Mouse (Mus musculus) liver, embryonic 16.5 days (tissue): Measurements from ENCODE around the gene Gon7. TPM values are rescaled to one million over a fixed set of nuclear protein-coding genes. Genes with fewer than 3 reads are reported as not detected.
A peak's percentile ranks its signal among the peaks of the same experiment; 100 is the strongest.

Experiments
- ATAC-seq: fragments of 200-750 bp; cut with Nextera tagmentation; 2 replicates; pipeline ENCODE4 v1.8.0; 2017; ENCODE audit warnings: low read depth, mild to moderate bottlenecking, moderate number of reproducible peaks, moderate library complexity
- H3K27ac ChIP-seq: fragments of 300-500 bp; sonication (generic); 2 replicates; pipeline ENCODE4 v1.5.1; 2014; ENCODE audit warnings: mild to moderate bottlenecking, low read length
- H3K27me3 ChIP-seq: fragments of 300-500 bp; sonication (generic); 2 replicates; pipeline ENCODE4 v1.6.1; 2014; ENCODE audit warnings: low read depth, low read length, mixed read lengths; ENCODE audit not compliant: control insufficient read depth, insufficient read depth
- H3K36me3 ChIP-seq: fragments of 300-500 bp; sonication (generic); 2 replicates; pipeline ENCODE4 v1.6.1; 2014; ENCODE audit warnings: mild to moderate bottlenecking; ENCODE audit not compliant: control insufficient read depth, insufficient read depth
- H3K4me1 ChIP-seq: fragments of 300-500 bp; sonication (generic); 2 replicates; pipeline ENCODE4 v1.6.1; 2014; ENCODE audit warnings: low read depth, low read length, mixed read lengths; ENCODE audit not compliant: control insufficient read depth
- H3K4me2 ChIP-seq: fragments of 300-500 bp; sonication (generic); 2 replicates; pipeline ENCODE4 v1.6.1; 2014; ENCODE audit warnings: low read depth, low read length, mixed read lengths
- H3K4me3 ChIP-seq: fragments of 300-500 bp; sonication (generic); 2 replicates; pipeline ENCODE4 v1.5.1; 2014; ENCODE audit warnings: low read depth, mild to moderate bottlenecking, low read length
- H3K9ac ChIP-seq: fragments of 300-500 bp; sonication (generic); 2 replicates; pipeline ENCODE4 v1.6.1; 2014; ENCODE audit warnings: low read depth, low read length
- H3K9me3 ChIP-seq: fragments of 300-500 bp; sonication (generic); replicated peaks from 2 replicates; pipeline ENCODE4 v1.6.1; 2016; ENCODE audit warnings: low read length; ENCODE audit not compliant: control insufficient read depth
- WGBS: fragments of 180-500 bp; shearing (Covaris S2); extraction: QIAGEN DNeasy Blood & Tissue Kit; methylation state at CpG from one replicate; pipeline ENCODE4 v1.1.7; 2014; ENCODE audit not compliant: insufficient replicate concordance; 5-methylcytosine and 5-hydroxymethylcytosine counted together
- polyA plus RNA-seq: library from polyadenylated mRNA; unstranded; fragments of >200 nt; fragmentation: Nextera tagmentation; extraction: Ambion mirVana; gene quantifications from 2 replicates; pipeline ENCODE4 v1.2.1, GENCODE M21; 2015

Gon7 gene
- 10.1 and 13.0 TPM in 2 replicates for polyA plus RNA-seq

DNA sequence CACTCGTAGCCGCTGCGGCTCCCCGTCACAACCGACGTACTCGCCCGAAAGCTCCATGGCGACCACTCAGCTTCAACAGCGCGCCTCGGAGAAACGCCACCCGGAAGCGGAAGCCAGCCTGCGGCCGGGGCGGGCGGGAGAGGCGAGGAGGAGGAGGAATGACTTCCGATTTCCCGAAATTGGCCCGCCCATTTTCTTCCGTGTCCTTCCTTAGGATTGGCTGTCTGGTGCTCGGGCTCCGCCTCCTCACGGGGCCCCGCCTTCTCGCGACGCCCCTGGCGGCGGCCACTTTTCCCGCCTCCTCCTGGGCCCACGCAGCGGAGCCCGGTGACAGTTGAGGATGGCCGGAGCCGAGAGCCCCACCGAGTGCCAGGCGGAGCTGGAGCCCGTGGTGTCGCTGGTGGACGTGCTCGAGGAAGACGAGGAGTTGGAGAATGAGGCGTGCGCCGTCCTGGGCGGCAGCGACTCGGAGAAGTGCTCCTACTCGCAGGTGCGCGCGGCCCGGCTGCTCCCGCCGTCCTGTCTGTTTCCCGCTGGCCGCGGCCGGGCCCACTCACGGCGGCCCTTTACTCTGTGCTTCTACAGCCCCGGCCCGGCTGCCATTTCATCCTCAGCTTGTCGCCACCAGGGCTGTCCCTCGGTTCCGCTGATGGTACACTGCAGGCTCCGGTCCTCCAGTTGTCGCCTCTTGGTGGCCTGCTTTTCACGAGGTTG lies at the start of gene Gon7, which contains the start of the genes Gm28051 and Ubr7:
Gene Gon7 (minus strand): TSS at position 115 of the 714 bp plus-strand sequence.
Gene Gm28051 (minus strand): TSS at position 77 of the 714 bp plus-strand sequence.
Gene Ubr7 (plus strand): TSS at position 279 of the 714 bp plus-strand sequence.
- Histone ChIP-seq H3K9ac (peak within 1 kb of the TSS; percentile 89), H3K36me3 (no peaks in the 10 kb centered on the region; the same call in 1 of the 2 replicates), H3K27me3 (no peaks in the 10 kb centered on the region), H3K27ac (peak within 1 kb of the TSS; percentile 85), H3K4me2 (peak within 1 kb of the TSS; percentile 82), H3K4me3 (peak within 1 kb of the TSS; percentile 94), H3K9me3 (no peaks in the 10 kb centered on the region), H3K4me1 (peaks cover 24% of the 10 kb centered on the region)
- WGBS = under 1% methylated on average over 73 of the region's 73 CpGs
- ATAC-seq = peak; percentile 96

DNA sequence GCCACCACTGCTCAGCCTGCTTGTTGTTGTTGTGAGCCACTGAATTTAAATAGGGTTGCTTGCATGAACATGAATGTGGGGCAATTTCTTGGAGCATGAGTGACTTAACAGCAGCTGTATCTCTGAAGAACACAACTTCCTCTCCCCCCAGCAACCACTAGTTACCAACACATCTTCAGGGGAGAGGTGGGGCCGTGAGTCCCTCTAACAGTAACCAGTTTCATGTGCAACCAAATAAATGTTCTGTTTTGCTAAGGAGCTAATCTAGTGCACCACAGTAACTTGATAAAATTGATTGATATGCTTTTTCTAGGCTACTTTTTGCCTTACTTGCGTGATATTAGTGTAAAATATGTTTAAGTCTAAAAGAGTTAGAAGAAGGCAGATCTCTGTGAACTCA lies 41.9 kb upstream of the Gon7 start:
- H3K27ac ChIP-seq = no peak overlapping the region
- H3K9me3 ChIP-seq = no peaks in the 10 kb centered on the region
- ATAC-seq = no peak
- H3K27me3 ChIP-seq = no peaks in the 10 kb centered on the region
- H3K4me1 ChIP-seq = no peaks in the 10 kb centered on the region
- no peak overlapping the region for H3K4me3 ChIP-seq
- peaks cover 2% of the 10 kb centered on the region for H3K36me3 ChIP-seq
- H3K9ac ChIP-seq = no peak overlapping the region
- WGBS = 40% methylated on average over 2 of the region's 2 CpGs
- H3K4me2 ChIP-seq = no peak overlapping the region

GRCm38 (mm10) chr12:102787927-102788326 lies 30.3 kb upstream of the Gon7 start:
- H3K36me3 ChIP-seq = peaks cover 34% of the 10 kb centered on the region
- peaks cover 3% of the 10 kb centered on the region for H3K4me1 ChIP-seq
- no peaks in the 10 kb centered on the region for H3K27me3 ChIP-seq
- 0 out of 2 replicates have a peak overlapping the region, but pooled peaks have one; percentile 32 for H3K4me2 ChIP-seq
- peak overlapping the region; percentile 69 for H3K27ac ChIP-seq
- peak overlapping the region; percentile 14 for H3K4me3 ChIP-seq
- H3K9me3 ChIP-seq = no peaks in the 10 kb centered on the region
- ATAC-seq = peak; percentile 92
- H3K9ac ChIP-seq = no peak overlapping the region
- 64% methylated on average over 7 of the region's 7 CpGs for WGBS

GRCm38 (mm10) chr12:102785593-102785985 lies 28.0 kb upstream of the Gon7 start:
- 83% methylated on average over 5 of the region's 5 CpGs for WGBS
- H3K9ac ChIP-seq = no peak overlapping the region
- no peak overlapping the region for H3K4me2 ChIP-seq
- H3K9me3 ChIP-seq = no peaks in the 10 kb centered on the region
- H3K36me3 ChIP-seq = peaks cover 22% of the 10 kb centered on the region
- H3K4me3 ChIP-seq = no peak overlapping the region
- ATAC-seq = no peak
- no peaks in the 10 kb centered on the region for H3K27me3 ChIP-seq
- H3K4me1 ChIP-seq = peaks cover 3% of the 10 kb centered on the region
- H3K27ac ChIP-seq = no peak overlapping the region

- Histone ChIP-seq H3K4me2 (no peak overlapping the region), H3K9me3 (no peaks in the 10 kb centered on the region), H3K4me3 (no peak overlapping the region), H3K36me3 (peaks cover 22% of the 10 kb centered on the region), H3K4me1 (peaks cover 3% of the 10 kb centered on the region), H3K9ac (no peak overlapping the region), H3K27ac (no peak overlapping the region), H3K27me3 (no peaks in the 10 kb centered on the region)
- 81% methylated on average over 19 of the region's 19 CpGs for WGBS
- ATAC-seq = no peak
Observed at GRCm38 (mm10) chr12:102784899-102785592, 27.4 kb upstream of the Gon7 start.

- WGBS = 82% methylated on average over 5 of the region's 5 CpGs
- no peaks in the 10 kb centered on the region for H3K9me3 ChIP-seq
- no peak overlapping the region for H3K27ac ChIP-seq
- no peak overlapping the region for H3K4me3 ChIP-seq
- no peak for ATAC-seq
- H3K27me3 ChIP-seq = no peaks in the 10 kb centered on the region
- no peak overlapping the region for H3K9ac ChIP-seq
- H3K4me2 ChIP-seq = no peak overlapping the region
- peaks cover 21% of the 10 kb centered on the region for H3K36me3 ChIP-seq
- H3K4me1 ChIP-seq = peaks cover 3% of the 10 kb centered on the region
Observed at GRCm38 (mm10) chr12:102782841-102783240, 25.2 kb upstream of the Gon7 start.

DNA sequence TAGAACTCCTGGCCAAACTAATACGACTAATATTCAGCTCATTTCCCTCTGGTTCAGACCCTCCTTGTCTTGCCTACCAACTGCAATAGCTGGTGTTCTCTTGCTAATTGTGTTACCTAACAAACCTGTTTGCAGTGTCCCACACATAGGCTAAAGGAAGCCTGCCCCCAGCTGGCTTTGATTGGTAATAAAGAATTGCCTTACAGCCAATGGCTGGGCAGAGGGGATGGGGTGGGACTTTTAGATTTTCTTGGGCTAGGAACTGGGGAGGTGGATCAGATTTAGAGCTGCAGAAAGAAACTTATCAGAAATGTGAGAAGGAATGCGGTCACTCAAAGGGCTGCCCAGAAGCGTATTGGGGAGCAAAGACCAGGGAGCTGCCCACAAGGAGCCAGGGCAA lies 21.8 kb upstream of the Gon7 start:
- Histone ChIP-seq H3K36me3 (peaks cover 31% of the 10 kb centered on the region), H3K27ac (no peak overlapping the region), H3K4me2 (no peak overlapping the region), H3K9me3 (no peaks in the 10 kb centered on the region), H3K4me3 (no peak overlapping the region), H3K9ac (no peak overlapping the region), H3K27me3 (no peaks in the 10 kb centered on the region), H3K4me1 (peaks cover 3% of the 10 kb centered on the region)
- peak; percentile 56; the same call in 1 of the 2 replicates for ATAC-seq
- 49% methylated on average over 3 of the region's 3 CpGs for WGBS

DNA sequence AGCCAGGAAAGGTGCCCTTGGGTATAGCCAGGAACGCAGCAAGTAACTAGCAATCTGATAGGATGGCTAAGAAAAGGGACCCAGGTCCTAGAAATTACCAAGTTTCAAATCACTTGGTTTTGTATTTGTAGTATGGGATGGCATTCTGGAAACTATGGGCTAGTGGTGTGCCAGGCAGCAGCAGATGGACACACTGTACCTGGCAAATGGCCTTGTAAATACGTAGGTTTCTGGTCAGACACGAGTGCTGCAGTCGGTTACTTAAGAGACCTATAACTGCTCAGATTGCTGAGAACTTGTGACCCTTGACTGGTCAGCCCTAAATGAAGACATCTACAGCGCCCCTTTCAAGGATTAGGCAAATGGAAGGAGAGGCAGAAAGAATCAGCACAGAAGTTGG lies 20.5 kb upstream of the Gon7 start:
- Histone ChIP-seq H3K36me3 (peaks cover 29% of the 10 kb centered on the region), H3K4me2 (no peak overlapping the region), H3K9ac (no peak overlapping the region), H3K4me1 (no peaks in the 10 kb centered on the region; the same call in 1 of the 2 replicates), H3K4me3 (no peak overlapping the region), H3K27ac (no peak overlapping the region), H3K27me3 (no peaks in the 10 kb centered on the region), H3K9me3 (no peaks in the 10 kb centered on the region)
- WGBS = 91% methylated on average over 5 of the region's 5 CpGs
- no peak for ATAC-seq

DNA sequence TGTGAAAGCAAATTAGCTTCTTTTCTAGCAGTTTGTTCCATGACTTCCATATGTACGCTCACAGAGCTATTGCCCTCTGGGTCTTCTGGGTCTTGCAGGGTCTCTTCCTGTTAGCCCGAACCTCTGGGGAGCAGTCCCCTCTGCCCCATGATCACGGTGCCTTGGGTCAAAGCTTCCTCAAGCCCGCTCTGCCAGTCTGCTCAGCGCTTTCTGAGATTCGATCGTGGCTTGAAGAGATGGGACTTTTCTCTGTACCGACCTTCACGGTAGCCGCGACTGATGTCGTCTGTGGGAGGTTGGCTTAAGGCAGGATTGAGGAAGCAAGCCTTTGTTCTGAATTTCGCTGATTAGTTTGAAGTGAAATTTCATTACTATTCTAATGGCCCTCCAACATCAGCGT lies 18.4 kb upstream of the Gon7 start:
- Histone ChIP-seq H3K4me2 (no peak overlapping the region), H3K36me3 (peaks cover 44% of the 10 kb centered on the region), H3K4me3 (no peak overlapping the region), H3K9ac (no peak overlapping the region), H3K4me1 (no peaks in the 10 kb centered on the region; the same call in 1 of the 2 replicates), H3K9me3 (no peaks in the 10 kb centered on the region), H3K27me3 (no peaks in the 10 kb centered on the region), H3K27ac (no peak overlapping the region)
- WGBS = 88% methylated on average over 14 of the region's 14 CpGs
- no peak for ATAC-seq
